Mouse (Mus musculus): ENCODE results near the gene Pdzrn3.

The Pdzrn3 gene

DNA sequence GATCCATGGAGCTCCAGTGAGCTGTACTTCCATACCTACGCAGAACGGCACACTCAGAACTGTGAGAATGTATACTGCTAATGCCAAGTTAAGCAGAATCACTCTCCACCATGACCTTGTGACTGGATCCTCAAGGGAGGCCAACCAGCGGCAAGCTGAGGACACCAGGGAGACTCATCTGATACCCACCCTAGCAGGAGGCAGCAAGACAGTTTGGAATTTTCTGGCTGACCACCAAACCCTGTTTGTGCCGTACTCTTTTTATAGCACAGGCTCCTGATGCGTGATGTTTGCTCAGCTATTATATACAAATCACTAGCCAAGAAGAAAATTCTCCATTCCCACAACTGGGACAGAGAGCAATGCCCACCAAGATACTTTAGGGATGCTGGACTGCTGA is 50.0 kb downstream of the Pdzrn3 start:
- CTCF ChIA-PET, result no interaction called here

DNA sequence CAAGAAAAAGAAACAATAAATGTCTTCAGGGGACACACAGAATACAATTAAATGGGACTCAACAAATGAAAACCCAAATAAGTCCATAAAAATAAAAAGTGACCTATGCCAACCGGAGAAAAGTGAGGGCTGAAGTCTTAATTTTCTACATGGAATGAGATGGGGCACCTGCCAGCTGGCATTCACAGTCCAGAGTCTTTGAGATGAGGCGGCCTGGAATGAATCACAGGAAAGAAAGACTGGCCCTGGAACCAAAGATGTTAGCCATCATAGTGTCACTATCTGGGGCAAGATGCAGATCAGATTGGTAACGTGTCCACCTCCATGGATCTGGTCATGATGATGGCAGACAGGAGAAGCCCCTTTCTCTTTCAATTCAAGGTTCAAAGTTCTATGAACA is 50.5 kb downstream of the Pdzrn3 start:
- CTCF ChIA-PET, result no interaction called here

- CTCF ChIA-PET, result no interaction called here
Observed at GRCm38 (mm10) chr6:101325842-101326639, 51.7 kb downstream of the Pdzrn3 start.

DNA sequence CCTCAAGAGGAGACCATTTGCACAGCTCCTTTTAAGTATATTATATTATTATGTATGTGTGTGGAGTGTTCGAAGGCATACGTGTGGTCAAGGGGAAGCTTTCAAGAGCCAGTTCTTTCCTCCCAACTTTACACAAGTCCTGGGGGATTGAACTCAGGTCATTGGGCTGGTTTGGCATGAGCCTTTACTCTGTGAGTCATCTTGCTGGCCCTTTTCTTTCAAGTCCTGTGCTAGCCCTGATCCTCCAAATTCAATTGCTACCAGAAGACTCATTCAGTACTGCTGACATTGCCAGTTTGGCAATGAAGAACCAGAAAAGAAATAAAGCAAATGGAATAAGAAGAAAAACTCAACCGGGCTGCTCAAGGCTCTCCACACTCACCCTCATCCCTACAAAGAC is 55.1 kb downstream of the Pdzrn3 start:
- CTCF ChIA-PET, result no interaction called here

GRCm38 (mm10) chr6:101320386-101320785 is 57.3 kb downstream of the Pdzrn3 start:
- CTCF ChIA-PET, result no interaction called here

GRCm38 (mm10) chr6:101319374-101319967 is 58.2 kb downstream of the Pdzrn3 start:
- CTCF ChIA-PET, result no interaction called here

DNA sequence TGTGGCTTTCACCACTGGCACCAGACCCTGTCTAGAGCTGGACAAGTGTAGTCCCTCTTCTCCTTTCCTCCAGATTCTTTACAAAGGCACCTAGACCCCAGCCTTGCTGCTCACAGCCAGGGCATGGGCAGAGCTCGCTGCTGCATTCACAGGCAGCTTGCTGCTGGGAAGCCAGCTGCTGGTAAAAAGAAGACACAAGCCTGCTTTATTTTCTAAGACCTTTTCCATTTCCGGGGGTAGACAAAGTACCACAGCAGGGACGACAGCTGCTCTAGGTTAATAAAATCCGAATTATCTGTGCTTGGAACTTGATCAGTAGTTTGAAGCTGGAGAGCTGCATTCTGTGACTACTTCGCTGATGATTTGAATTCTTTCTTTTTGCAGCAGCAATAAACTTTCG is 59.2 kb downstream of the Pdzrn3 start:
- CTCF ChIA-PET, result no interaction called here

DNA sequence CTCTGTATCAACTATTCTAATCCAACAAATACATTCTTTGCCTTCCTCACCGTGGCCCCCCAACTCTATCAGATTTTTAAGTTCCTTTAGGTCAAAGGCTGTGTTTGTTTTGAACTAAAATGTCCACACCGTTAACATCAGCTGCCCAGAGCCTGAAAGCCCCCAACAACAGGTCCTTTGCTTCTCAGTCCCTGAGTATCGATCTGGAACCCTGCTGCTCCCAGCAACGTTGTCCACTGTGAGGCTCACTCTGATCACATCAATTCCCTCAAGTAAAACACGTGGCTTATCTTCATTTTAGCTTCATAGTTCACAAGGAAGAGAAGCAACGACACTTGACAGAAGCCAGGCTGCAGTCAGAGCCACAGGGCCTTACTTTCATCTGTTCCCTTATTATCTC is 66.3 kb downstream of the Pdzrn3 start:
- CTCF ChIA-PET, result no interaction called here

DNA sequence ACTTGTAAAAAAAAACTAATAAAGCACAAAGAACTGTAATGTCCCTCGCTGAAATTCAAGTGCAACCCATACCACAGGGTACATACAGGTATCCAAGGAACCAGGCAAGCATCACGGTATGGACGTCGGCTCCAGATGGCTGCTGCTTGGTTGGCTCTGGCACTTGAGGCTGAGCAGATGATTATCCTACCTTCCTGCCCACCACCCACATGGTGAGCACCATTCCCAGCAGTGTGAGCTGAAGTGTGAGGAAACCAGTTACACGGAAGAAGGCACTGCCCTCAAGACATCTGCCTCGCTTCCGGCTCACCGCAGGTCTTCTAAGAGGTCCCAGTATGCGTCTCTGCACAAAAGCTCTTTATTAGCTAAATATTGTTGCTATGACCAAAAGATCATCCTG is 67.2 kb downstream of the Pdzrn3 start:
- CTCF ChIA-PET, result no interaction called here

GRCm38 (mm10) chr6:101307964-101308531 is 69.6 kb downstream of the Pdzrn3 start:
- CTCF ChIA-PET, result no interaction called here

DNA sequence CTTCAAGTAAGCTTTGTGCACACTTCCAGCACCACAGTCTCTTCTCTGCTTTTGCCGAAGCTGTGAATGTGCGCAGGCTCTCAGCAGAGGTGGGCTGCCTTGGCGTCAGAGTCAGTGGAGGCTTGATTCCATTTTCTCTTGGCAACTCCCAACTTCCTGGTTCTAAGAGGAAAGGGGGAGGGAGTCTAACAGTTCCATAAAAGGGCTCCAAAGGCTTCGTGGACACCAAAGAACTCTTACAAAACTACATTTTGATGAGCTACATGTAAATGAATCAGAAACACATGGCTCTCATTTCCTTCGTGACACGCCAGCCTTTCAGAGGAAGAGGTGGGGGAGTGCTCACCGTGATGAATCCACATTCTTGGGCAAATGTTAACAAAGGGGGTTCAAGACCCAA is 70.9 kb downstream of the Pdzrn3 start:
- CTCF ChIA-PET, result no interaction called here

DNA sequence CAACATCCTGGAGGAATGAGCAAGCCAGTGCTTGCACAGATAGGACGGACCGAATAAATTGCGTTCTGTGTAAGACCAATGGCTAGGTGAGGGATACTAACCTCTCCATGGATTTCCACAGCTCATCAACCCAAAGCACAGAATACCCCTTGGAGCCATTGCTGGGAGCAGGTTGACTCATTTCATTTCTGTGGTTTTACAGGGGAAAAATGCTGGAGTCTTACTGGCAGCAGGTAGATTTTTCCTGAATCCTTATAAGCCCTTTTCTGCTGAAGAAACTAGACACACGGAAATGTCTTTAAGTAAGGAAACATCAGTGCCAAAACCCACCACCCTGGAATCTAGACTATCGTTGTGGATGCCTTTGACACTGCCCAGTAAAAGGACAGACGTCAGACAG is 72.2 kb downstream of the Pdzrn3 start:
- CTCF ChIA-PET, result no interaction called here

DNA sequence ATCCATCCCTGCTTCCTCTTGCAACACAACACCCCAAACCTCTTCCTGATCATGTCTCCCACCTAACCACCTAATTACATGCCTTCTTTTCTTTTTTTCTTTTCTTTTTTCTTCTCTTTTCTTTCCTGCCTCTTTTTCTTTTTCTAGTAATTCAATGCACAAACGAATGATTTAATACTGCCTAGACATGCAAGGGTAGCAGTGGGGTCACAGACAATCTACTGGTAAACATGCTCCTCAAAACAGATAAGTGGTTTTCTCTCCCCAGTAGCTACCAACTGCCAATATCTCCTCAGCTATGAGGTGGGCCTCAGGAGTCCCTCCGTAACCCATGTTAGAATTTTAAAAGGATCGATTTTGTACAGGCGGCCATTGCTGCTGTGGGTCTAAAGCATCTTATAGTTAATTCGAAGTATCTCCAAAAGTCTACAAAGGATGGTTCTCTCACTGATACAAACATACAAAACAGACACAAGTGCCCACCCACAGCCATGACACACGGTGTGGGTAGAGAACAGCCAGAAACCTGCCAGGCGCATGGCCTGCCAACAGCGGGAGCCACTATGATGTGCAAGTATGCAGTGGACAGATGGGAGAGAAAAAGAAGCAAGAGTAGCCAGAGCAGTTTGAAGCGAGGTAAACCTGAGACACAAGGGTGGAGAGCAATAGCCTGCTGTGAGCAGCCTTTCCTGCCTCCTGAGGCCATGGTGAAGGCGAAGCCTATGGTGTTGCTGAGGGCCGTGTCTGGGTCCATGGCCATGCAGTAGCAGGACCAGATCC is 73.5 kb downstream of the Pdzrn3 start:
- CTCF ChIA-PET, result no interaction called here

GRCm38 (mm10) chr6:101303501-101303900 is 74.2 kb downstream of the Pdzrn3 start:
- CTCF ChIA-PET, result no interaction called here

GRCm38 (mm10) chr6:101301154-101301553 is 76.5 kb downstream of the Pdzrn3 start:
- CTCF ChIA-PET, result no interaction called here

- CTCF ChIA-PET, result no interaction called here
Observed at GRCm38 (mm10) chr6:101299434-101299833, 78.3 kb downstream of the Pdzrn3 start.

DNA sequence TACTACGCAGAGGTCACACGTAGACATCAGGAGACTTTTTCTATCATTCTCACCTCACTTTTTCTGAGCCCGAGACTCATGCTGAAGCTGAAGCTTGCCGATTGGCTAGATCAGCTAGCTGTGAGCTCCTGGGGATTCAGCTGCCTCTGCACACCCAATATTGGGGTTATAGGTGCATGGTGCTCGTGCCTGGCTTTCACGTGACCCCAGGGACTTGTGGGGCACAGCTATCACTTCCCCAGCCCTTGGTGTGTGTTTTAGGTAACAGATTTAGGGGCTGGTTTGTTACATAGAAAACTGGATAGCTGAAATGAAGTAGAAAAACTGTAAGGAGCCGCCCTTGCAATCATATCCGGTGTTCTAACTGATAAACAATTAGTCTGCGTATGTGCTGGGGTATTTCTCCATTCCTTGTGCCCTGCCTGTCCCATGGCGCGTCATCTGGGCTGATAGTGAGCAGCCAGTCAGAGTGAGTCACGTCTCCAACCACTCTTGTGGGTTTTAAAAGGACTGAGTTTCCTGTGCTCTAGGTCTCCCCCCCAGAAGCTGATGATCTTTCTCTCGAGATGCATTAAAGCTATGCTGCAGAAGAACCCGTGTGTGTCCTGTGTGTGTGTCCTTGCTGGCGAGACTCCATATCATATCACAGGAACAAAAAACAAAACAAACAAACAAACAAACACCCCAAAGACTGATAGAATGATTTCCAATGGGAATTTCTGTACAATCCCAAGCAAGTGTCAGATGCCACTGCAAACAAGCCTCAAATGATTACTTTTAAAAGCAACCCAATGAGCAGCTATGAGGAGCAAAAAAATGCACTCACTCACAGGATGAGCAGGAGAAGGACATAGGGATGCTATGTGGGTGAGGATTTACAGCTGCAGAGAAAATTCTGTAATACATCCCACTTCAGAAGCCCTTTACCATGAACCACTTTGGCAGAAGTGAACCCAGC is 79.9 kb downstream of the Pdzrn3 start:
- CTCF ChIA-PET, result no interaction called here

DNA sequence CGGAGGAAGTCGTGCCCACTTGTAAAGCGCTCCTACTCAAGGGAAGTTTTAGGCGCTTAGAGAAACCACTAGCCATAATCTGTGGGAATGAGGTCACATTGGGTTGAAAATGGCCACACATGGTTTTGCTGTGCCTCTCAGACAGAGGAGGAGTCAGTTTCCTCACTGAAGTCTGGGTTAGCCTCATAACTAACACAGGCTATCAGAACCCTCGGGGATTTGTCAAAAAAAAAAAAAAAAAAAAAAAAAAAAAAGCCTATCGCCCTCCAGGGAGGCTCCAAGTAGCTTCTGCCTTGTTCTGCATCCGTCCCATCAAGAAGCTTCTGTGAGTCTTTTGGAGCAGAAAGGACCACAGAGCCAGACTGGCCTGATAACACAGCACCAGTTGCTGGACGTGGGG is 80.7 kb downstream of the Pdzrn3 start:
- CTCF ChIA-PET, result no interaction called here

DNA sequence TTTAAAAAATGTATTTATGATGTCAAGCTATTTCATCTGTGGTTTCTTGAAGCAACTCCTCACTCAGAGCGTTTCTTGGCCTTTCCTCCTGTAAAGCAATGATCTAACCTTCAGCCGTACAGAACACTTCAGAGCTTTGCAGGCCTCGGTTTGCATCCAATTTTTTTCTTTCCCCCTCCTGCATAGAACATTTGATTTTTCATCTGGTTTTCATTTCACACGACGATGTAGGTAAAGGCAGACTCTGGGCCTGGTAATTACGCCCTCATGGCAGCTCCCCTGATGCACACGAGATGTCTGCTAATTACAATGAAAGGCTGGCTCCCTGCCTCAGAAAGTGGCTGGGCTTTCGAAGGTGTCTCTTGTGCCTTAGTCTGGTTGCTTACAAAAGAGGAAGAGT is 81.4 kb downstream of the Pdzrn3 start:
- CTCF ChIA-PET, result no interaction called here

GRCm38 (mm10) chr6:101293036-101293572 is 84.6 kb downstream of the Pdzrn3 start:
- CTCF ChIA-PET, result no interaction called here

GRCm38 (mm10) chr6:101291944-101292343 is 85.8 kb downstream of the Pdzrn3 start:
- CTCF ChIA-PET, result no interaction called here
